Mouse (Mus musculus): Measurements from ENCODE around the gene AW822073. TPM values are rescaled to one million over a fixed set of nuclear protein-coding genes. Genes with fewer than 3 reads are reported as not detected.

Gene AW822073
- polyA plus RNA-seq, 1 experiment = not detected

DNA sequence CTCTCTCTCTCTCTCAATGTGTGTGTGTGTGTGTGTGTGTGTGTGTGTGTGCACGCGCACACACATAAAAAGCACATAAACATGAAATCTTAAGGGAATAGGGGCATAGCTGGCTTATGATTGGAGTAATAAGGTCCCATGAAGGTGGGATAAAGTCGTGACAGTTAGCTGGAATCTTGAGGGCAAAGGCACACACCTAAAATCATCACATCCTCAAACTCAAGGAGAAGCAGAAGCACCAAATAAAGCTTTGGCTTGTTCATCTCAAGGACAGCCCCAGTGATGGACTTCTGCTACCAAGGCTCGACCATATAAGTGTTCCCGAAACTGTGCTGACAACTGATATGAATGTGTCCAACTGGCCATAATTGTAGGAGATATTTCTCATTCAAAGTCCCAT, 9.8 kb downstream of the AW822073 start:
- H3K27ac ChIP-seq (ENCODE audit: insufficient read depth, low read length) = no peak overlapping the region
- no peaks in the 10 kb centered on the region for H3K4me1 ChIP-seq (ENCODE audit: control insufficient read depth, insufficient read depth, low read length)
- no peak overlapping the region for H3K4me3 ChIP-seq (ENCODE audit: insufficient read depth, low read length)
- TF ChIP-seq CTCF (IDR thresholded peaks at IDR 0.05; ENCODE audit: extremely low read depth, insufficient read depth, low read length) (no peak), POLR2A (IDR thresholded peaks at IDR 0.05; ENCODE audit: extremely low read depth, insufficient read depth, low read length) (no peak)

DNA sequence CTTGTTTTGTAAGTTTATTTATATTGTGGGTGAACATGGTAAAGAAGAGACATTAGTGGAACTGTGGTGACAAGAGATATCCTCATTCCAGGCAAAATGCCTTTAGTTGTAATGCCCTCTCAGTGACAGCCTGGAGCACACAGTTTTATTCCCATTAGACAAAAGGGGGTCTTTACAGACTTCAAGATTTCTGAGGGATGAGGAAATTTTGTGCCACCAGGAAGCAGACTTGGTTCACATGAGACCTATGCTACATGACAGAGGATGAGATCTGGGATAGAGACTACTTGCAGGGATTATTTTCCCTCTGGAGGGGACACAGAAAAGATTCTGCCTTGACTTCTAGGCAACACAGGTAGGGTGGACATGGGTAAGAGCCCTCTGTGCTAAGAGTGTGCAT, 10.2 kb downstream of the AW822073 start:
- no peaks in the 10 kb centered on the region for H3K4me1 ChIP-seq (ENCODE audit: control insufficient read depth, insufficient read depth, low read length)
- H3K4me3 ChIP-seq (ENCODE audit: insufficient read depth, low read length) = no peak overlapping the region
- H3K27ac ChIP-seq (ENCODE audit: insufficient read depth, low read length) = no peak overlapping the region
- no peak for TF ChIP-seq POLR2A (IDR thresholded peaks at IDR 0.05; ENCODE audit: extremely low read depth, insufficient read depth, low read length)
- no peak for TF ChIP-seq CTCF (IDR thresholded peaks at IDR 0.05; ENCODE audit: extremely low read depth, insufficient read depth, low read length)

DNA sequence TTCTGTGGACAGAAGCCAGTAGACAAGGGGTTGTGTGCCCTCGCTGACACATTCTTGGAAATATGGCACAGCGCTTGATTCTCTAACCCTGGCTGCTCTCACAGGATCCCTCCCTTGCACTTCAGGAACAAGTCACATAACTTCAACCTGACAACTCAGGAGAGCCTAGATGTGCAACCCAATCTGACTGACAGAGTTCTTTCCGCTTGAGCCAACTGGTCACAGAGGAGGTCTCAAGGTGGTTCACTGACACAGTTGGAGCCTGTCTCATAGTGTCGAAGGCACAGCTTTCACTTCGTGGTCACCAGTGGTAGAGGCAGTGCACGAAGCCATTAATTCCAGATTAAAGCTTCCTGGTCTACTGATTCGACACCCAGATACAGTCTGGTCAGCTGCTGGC, 12.5 kb downstream of the AW822073 start:
- TF ChIP-seq CTCF (IDR thresholded peaks at IDR 0.05; ENCODE audit: extremely low read depth, insufficient read depth, low read length) = no peak
- TF ChIP-seq POLR2A (IDR thresholded peaks at IDR 0.05; ENCODE audit: extremely low read depth, insufficient read depth, low read length) = no peak
- Histone ChIP-seq H3K27ac (ENCODE audit: insufficient read depth, low read length) (no peak overlapping the region), H3K4me1 (ENCODE audit: control insufficient read depth, insufficient read depth, low read length) (no peaks in the 10 kb centered on the region), H3K4me3 (ENCODE audit: insufficient read depth, low read length) (no peak overlapping the region)

DNA sequence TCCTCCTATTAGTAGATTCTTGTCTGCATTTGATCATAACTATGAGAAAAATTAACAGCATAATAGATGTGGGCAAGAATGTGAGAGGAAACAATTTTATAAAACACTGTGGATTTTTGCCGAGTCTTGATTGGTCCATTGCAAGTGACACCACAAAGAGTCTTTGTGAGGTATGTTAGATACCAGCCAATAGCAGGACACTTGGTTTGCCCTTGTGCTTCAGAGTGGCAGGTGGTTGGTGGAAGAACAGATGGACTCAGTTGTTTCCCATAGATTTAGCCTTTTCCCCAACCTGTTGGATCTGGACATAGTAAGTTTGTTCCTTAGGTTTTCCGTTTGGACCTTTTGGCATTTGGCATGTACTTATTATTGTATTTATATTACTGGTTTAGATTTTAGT, 13.5 kb downstream of the AW822073 start:
- H3K4me1 ChIP-seq (ENCODE audit: control insufficient read depth, insufficient read depth, low read length) = no peaks in the 10 kb centered on the region
- H3K27ac ChIP-seq (ENCODE audit: insufficient read depth, low read length) = no peak overlapping the region
- TF ChIP-seq POLR2A (IDR thresholded peaks at IDR 0.05; ENCODE audit: extremely low read depth, insufficient read depth, low read length) (no peak), CTCF (IDR thresholded peaks at IDR 0.05; ENCODE audit: extremely low read depth, insufficient read depth, low read length) (no peak)
- H3K4me3 ChIP-seq (ENCODE audit: insufficient read depth, low read length) = no peak overlapping the region

DNA sequence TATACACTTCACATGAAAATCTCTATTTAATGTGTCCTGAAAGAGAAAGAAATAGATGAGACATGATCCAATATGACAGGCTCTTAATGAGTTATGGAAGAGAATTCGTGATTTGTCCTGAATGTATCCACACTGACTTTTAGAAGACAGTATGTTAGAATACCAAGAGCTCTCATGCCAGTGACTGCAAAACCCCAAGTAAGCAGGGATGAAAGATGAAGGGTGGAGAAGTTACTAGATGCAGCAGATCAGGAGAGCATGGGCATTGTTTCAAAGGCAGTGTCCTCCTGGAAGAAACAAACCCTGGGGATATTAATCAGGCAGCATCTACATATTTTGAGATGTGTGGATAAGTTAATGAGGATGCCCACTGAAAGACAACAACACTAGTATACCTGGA, 14.2 kb downstream of the AW822073 start:
- H3K27ac ChIP-seq (ENCODE audit: insufficient read depth, low read length) = no peak overlapping the region
- H3K4me1 ChIP-seq (ENCODE audit: control insufficient read depth, insufficient read depth, low read length) = no peaks in the 10 kb centered on the region
- no peak for TF ChIP-seq POLR2A (IDR thresholded peaks at IDR 0.05; ENCODE audit: extremely low read depth, insufficient read depth, low read length)
- no peak for TF ChIP-seq CTCF (IDR thresholded peaks at IDR 0.05; ENCODE audit: extremely low read depth, insufficient read depth, low read length)
- no peak overlapping the region for H3K4me3 ChIP-seq (ENCODE audit: insufficient read depth, low read length)

DNA sequence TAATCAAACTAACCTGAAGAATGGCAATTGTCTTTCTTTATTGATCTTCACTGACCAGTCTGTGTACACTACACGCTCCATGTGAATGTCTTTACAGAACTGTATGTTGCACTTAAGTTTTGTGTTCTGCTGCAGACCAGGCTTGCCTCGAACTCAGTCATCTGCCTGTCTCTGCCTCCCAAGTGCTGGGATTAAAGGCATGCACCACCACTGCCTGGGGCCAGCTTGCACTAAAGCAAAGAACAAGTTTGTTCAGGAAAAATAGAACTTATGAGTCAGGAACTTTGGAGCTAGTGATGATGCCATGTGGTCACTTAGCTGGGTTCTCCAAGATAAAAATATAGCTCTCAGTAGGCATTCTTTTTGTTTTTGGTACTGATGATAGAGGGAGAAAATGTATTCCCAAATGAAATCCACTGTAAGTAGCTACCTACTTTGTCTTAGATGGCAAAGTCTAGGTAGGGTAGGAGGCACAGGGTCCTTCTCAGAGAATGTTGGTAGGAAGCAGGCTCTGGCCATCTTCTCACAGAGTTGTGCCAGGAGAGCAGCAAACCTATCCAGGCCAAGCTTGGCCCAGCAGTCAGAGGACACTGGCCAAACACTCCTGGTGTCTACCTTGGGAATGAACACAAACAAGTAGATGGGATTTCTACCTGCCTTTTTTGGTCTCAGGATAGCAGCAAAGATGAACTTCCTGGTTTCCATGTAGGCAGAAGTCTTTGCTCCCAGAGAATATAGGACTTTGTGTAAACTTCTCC, 14.8 kb downstream of the AW822073 start:
- no peak overlapping the region for H3K27ac ChIP-seq (ENCODE audit: insufficient read depth, low read length)
- no peak overlapping the region for H3K4me3 ChIP-seq (ENCODE audit: insufficient read depth, low read length)
- H3K4me1 ChIP-seq (ENCODE audit: control insufficient read depth, insufficient read depth, low read length) = no peaks in the 10 kb centered on the region
- no peak for TF ChIP-seq CTCF (IDR thresholded peaks at IDR 0.05; ENCODE audit: extremely low read depth, insufficient read depth, low read length)
- TF ChIP-seq POLR2A (IDR thresholded peaks at IDR 0.05; ENCODE audit: extremely low read depth, insufficient read depth, low read length) = no peak

DNA sequence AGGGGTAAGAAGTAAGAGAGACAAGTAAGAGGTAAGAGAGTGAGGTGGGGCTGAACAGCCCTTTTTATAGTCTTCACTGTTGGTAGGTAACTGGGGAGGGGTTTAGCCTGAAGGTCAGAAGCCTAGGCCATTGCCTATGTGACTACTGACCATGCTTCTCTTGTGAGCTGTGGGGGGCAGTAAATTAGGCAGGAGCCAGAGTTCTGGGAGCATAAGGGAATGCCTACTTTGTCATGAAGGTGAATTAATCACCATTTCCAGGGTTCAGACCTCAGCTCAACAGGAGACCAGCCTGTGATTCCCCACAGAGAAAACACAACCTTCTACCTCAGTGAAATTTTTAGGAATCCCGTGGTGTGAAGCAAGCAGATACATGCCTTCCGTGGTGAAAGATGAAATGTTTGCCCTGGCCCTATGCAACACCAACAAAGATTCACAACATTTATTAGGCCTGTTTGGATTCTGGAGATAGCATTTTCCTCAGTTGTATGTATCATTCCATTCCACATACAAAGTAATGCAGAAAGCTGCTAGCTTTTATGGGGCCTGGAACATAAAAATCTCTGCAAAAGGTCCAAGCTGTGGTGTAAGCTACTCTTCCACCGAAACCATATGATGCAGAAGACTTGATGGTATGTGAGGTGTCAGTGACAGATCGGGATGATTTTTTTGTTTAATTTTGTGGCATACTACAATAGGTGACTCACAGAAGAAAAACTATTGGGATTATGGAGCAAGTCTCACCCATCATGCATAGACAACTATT, 17.9 kb downstream of the AW822073 start:
- TF ChIP-seq POLR2A (IDR thresholded peaks at IDR 0.05; ENCODE audit: extremely low read depth, insufficient read depth, low read length) (no peak), CTCF (IDR thresholded peaks at IDR 0.05; ENCODE audit: extremely low read depth, insufficient read depth, low read length) (no peak)
- no peak overlapping the region for H3K4me3 ChIP-seq (ENCODE audit: insufficient read depth, low read length)
- no peaks in the 10 kb centered on the region for H3K4me1 ChIP-seq (ENCODE audit: control insufficient read depth, insufficient read depth, low read length)
- H3K27ac ChIP-seq (ENCODE audit: insufficient read depth, low read length) = no peak overlapping the region

DNA sequence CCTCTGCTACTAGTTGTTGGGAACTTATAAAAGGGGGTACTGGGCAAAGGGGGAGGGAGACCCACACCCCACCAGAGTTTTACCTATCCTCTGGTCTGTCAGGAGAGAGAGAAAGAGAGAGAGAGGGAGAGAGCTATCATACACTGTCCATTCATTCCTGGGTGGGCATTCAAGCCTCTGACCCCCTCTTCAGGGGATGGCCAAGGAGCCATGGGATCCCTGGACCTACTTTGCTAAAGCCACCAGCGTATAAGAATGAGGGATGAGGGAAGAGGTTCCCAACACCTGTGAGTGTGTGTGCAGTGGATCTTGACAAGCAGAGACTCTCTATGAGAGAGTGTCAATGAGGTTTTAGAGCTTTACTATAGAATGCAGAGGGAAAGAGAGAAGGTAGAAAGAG, 18.7 kb downstream of the AW822073 start:
- Histone ChIP-seq H3K27ac (ENCODE audit: insufficient read depth, low read length) (no peak overlapping the region), H3K4me1 (ENCODE audit: control insufficient read depth, insufficient read depth, low read length) (no peaks in the 10 kb centered on the region), H3K4me3 (ENCODE audit: insufficient read depth, low read length) (no peak overlapping the region)
- TF ChIP-seq CTCF (IDR thresholded peaks at IDR 0.05; ENCODE audit: extremely low read depth, insufficient read depth, low read length) (no peak), POLR2A (IDR thresholded peaks at IDR 0.05; ENCODE audit: extremely low read depth, insufficient read depth, low read length) (no peak)

Other genes with a start within 250 kb of the AW822073 start
- gene Duxf3, start 7.7 kb upstream of the AW822073 start, polyA plus RNA-seq (2012; rRNA removed) = 0.06 and 0.09 TPM in 2 replicates
- gene Gm4981, start 11.8 kb upstream of the AW822073 start, polyA plus RNA-seq (2012; rRNA removed) = 0.06 and 0.08 TPM in 2 replicates
- gene Gcc2, start 30.6 kb upstream of the AW822073 start, polyA plus RNA-seq (2012; rRNA removed) = 58.9 and 61.8 TPM in 2 replicates
- 18.3 and 19.9 TPM in 2 replicates for gene Lims1, start 98.5 kb upstream of the AW822073 start, polyA plus RNA-seq (2012; rRNA removed)
- 18.1 TPM in 2 replicates for gene Ranbp2, start 222.0 kb upstream of the AW822073 start, polyA plus RNA-seq (2012; rRNA removed)